Mouse (Mus musculus) heart, embryonic 13.5 days (tissue): Measurements from ENCODE around the gene Reg3a. TPM values are rescaled to one million over a fixed set of nuclear protein-coding genes. Genes with fewer than 3 reads are reported as not detected.

ENCODE experiments used
- polyA plus RNA-seq: library from polyadenylated mRNA; unstranded; fragments of >200 nt; fragmentation: Nextera tagmentation; extraction: Ambion mirVana; gene quantifications from 2 replicates; pipeline ENCODE4 v1.2.1, GENCODE M21; 2015

Reg3a gene
- polyA plus RNA-seq, 1 experiment from 2014 or later = not detected

Other genes with a start within 250 kb of the Reg3a start
- 0.33 and 2.6 TPM in 2 replicates for gene Reg3b, start 10.1 kb upstream of the Reg3a start, polyA plus RNA-seq
- gene Reg3d, start 1.8 kb upstream of the Reg3a start, polyA plus RNA-seq = not detected in 2 replicates
- gene Reg2, start 14.9 kb downstream of the Reg3a start, polyA plus RNA-seq = not detected in 2 replicates
- gene Reg1, start 42.0 kb downstream of the Reg3a start, polyA plus RNA-seq = not detected in 2 replicates
- gene Reg3g, start 88.2 kb downstream of the Reg3a start, polyA plus RNA-seq = not detected in 2 replicates